Mouse (Mus musculus) gastrocnemius, adult 2 months (tissue): ENCODE measurements around the gene Padi3. TPM values are rescaled to one million over a fixed set of nuclear protein-coding genes. Genes with fewer than 3 reads are reported as not detected.

Experiments
- DNase-seq: peaks from one replicate; pipeline ENCODE4 v3.0.0; 2022
- H3K27ac ChIP-seq: fragments of 200-600 bp; 2 replicates; pipeline ENCODE4 v1.8.1; 2022; ENCODE audit warnings: mild to moderate bottlenecking
- H3K4me3 ChIP-seq: fragments of 200-600 bp; 2 replicates; pipeline ENCODE4 v1.8.1; 2022; ENCODE audit warnings: mild to moderate bottlenecking, moderate library complexity
- CTCF ChIP-seq: fragments of 200-600 bp; IDR thresholded peaks from 2 replicates; pipeline ENCODE4 v1.8.1; 2022; ENCODE audit warnings: antibody characterized with exemption, mild to moderate bottlenecking, moderate library complexity
- intact Hi-C: fragments of 180-260 bp; cut with DNase I; formaldehyde crosslinking; loops from one replicate; pipeline ENCODE4 v1.15.1; 2025
- total RNA-seq, 2 experiments: library from RNA; stranded (reverse); gene quantifications; 2 replicates each; pipeline ENCODE4 v1.2.3; 2021

Padi3 gene
- total RNA-seq, 2 experiments from 2014 or later: 1.1 to 6.9 TPM

- Histone ChIP-seq H3K4me3 (peak overlapping the region; percentile 80), H3K27ac (peak overlapping the region; percentile 46; the same call in 1 of the 2 replicates)
- intact Hi-C loops: no loop called here
- no peak for DNase-seq
- TF ChIP-seq CTCF: no peak
These were observed 3.1 kb upstream of the Padi3 start for GRCm38 (mm10) chr4:140813358-140814185.

GRCm38 (mm10) chr4:140812609-140813008 lies 2.2 kb upstream of the Padi3 start:
- H3K4me3 ChIP-seq: no peak overlapping the region
- H3K27ac ChIP-seq: no peak overlapping the region
- intact Hi-C loops: no loop called here
- no peak for TF ChIP-seq CTCF
- peak; percentile 45 for DNase-seq

- Histone ChIP-seq H3K4me3 (no peak overlapping the region), H3K27ac (no peak overlapping the region)
- DNase-seq: no peak
- TF ChIP-seq CTCF: no peak
- intact Hi-C loops: no loop called here
These were observed 1.7 kb upstream of the Padi3 start for GRCm38 (mm10) chr4:140812191-140812590.

- Histone ChIP-seq H3K27ac (no peak overlapping the region), H3K4me3 (no peak overlapping the region)
- no peak for DNase-seq
- no peak for TF ChIP-seq CTCF
- intact Hi-C loops: no loop called here
These were observed 1.3 kb downstream of the Padi3 start for GRCm38 (mm10) chr4:140809118-140809517.

GRCm38 (mm10) chr4:140804601-140805000 lies 5.8 kb downstream of the Padi3 start:
- no peak for TF ChIP-seq CTCF
- Histone ChIP-seq H3K4me3 (no peak overlapping the region), H3K27ac (peak overlapping the region; percentile 83)
- intact Hi-C loops: no loop called here
- DNase-seq: peak; percentile 84

GRCm38 (mm10) chr4:140801364-140801763 lies 9.1 kb downstream of the Padi3 start:
- DNase-seq: no peak
- intact Hi-C loops: no loop called here
- TF ChIP-seq CTCF: no peak
- Histone ChIP-seq H3K4me3 (no peak overlapping the region), H3K27ac (no peak overlapping the region)

- intact Hi-C loops: no loop called here
- no peak overlapping the region for H3K27ac ChIP-seq
- DNase-seq: no peak
- no peak overlapping the region for H3K4me3 ChIP-seq
- TF ChIP-seq CTCF: no peak
These were observed 13.7 kb downstream of the Padi3 start for GRCm38 (mm10) chr4:140796786-140797185.

- TF ChIP-seq CTCF: no peak
- DNase-seq: no peak
- H3K27ac ChIP-seq: no peak overlapping the region
- intact Hi-C loops: no loop called here
- H3K4me3 ChIP-seq: no peak overlapping the region
These were observed 15.8 kb downstream of the Padi3 start for GRCm38 (mm10) chr4:140794678-140795077.

- H3K4me3 ChIP-seq: no peak overlapping the region
- no peak for DNase-seq
- no peak overlapping the region for H3K27ac ChIP-seq
- intact Hi-C loops: no loop called here
- TF ChIP-seq CTCF: peak; percentile 26; the same call in 1 of the 2 replicates
These were observed 16.7 kb downstream of the Padi3 start for GRCm38 (mm10) chr4:140793795-140794194.

- no peak overlapping the region for H3K4me3 ChIP-seq
- TF ChIP-seq CTCF: no peak
- no peak for DNase-seq
- no peak overlapping the region for H3K27ac ChIP-seq
- intact Hi-C loops: no loop called here
These were observed 17.9 kb downstream of the Padi3 start for GRCm38 (mm10) chr4:140792584-140792983.

- DNase-seq: no peak
- no peak for TF ChIP-seq CTCF
- no peak overlapping the region for H3K27ac ChIP-seq
- intact Hi-C loops: no loop called here
- no peak overlapping the region for H3K4me3 ChIP-seq
These were observed 19.4 kb downstream of the Padi3 start for GRCm38 (mm10) chr4:140791071-140791470.

- no peak for DNase-seq
- intact Hi-C loops: loop anchor here (1.0 to 10.0 kb wide), 3 partner anchors 112 to 245 kb away; no protein-coding TSS in a partner anchor
- no peak overlapping the region for H3K27ac ChIP-seq
- H3K4me3 ChIP-seq: no peak overlapping the region
- TF ChIP-seq CTCF: no peak
These were observed 20.5 kb downstream of the Padi3 start for GRCm38 (mm10) chr4:140789983-140790382.

- H3K4me3 ChIP-seq: no peak overlapping the region
- intact Hi-C loops: loop anchor here (1.0 to 10.0 kb wide), 3 partner anchors 113 to 246 kb away; no protein-coding TSS in a partner anchor
- TF ChIP-seq CTCF: peak; percentile 95
- H3K27ac ChIP-seq: no peak overlapping the region
- DNase-seq: peak; percentile 76
These were observed 21.5 kb downstream of the Padi3 start for GRCm38 (mm10) chr4:140788983-140789382.

- intact Hi-C loops: loop anchor here (5.0 to 10.0 kb wide), 2 partner anchors 169 to 247 kb away; no protein-coding TSS in a partner anchor
- peak overlapping the region; percentile 12; the same call in 1 of the 2 replicates for H3K27ac ChIP-seq
- TF ChIP-seq CTCF: no peak
- H3K4me3 ChIP-seq: no peak overlapping the region
- DNase-seq: no peak
These were observed 22.2 kb downstream of the Padi3 start for GRCm38 (mm10) chr4:140788264-140788663.
